Mouse (Mus musculus): ENCODE results near the gene Cd164l2.

Cd164l2 gene

DNA sequence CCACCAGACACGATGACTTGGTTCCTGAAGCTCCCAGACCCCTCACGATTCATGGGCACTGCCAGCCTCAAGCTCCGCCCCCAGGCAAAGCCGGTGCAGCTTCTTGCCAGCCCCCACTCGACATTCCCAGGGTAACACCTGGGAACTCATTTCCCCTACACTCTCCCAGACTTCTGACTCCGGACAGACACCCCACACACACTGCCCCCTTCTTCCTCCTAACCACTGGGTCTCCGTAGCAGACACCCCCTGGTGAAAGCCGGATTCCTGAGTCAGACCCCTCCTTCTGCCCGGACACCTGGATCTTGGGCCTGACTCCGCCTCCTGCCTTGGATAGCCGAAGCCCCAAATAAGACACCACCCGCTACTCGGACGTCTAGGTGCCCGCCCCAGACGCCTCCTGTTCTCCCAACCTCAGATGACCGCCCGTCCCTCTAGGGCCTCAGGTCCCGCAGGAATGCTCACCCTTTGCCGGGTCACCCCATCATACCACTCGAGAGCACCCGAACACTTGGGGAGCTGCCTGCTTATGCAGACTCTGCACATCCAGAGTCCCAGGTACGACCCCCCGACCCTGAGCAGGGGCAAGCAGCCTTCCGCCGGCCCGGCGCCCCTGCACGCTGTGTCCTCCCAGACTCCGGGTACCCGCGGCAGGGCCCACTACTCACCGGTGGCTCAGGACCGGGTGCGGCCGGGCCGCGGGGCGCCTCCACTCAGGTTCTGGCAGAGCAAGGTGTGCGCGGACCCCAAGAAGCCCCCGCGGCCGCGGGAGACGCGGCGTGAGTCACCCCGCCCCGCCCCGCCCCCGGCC is at the start of gene Cd164l2, which contains the start of gene Gpr3:
Cd164l2 (plus strand) TSS at position 381 of the 811 bp plus-strand sequence.
Gpr3 (minus strand) TSS at position 786 of the 811 bp plus-strand sequence.
- DNase-seq (ENCODE audit: low spot score), result no peak

DNA sequence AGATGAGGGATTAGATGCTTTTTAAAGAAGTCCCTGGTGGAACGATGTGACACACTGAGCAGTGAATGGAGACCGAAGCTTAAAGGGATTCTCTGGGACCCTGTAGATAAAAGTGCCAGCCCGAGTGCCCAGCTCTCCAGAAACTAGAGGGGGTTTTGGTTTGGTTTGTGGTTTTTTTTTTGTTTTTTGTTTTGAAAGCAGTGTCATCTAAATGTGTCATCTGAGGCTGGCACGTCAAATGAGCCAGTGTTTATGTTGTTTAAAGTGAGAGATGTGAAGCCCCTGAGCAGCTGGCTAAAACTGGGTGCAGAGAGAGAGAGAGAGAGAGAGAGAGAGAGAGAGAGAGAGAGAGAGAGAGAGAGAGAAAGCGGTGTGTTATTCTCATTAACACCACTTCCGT is 49.7 kb upstream of the Cd164l2 start:
- no peak for DNase-seq (ENCODE audit: low spot score)

DNA sequence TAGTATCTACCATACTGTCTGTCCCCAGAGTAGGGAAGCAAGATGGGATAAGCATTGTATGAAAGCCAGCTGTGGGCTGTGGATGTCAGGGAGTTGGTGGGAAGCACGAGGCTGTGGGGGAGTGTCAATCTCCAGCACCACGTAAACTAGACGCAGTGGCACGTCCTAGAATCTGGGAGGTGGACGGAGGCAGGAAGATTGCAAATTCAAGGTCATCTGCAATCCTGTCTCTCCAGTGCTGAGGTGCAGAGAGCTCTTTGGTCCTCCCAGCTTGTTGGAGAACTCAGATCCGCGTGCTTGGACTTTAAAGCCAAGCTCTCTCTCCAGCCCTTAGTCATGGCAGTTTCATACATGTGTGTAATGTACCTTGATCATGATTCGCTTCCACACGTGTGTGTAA is 45.2 kb upstream of the Cd164l2 start:
- DNase-seq (ENCODE audit: low spot score), result no peak

DNA sequence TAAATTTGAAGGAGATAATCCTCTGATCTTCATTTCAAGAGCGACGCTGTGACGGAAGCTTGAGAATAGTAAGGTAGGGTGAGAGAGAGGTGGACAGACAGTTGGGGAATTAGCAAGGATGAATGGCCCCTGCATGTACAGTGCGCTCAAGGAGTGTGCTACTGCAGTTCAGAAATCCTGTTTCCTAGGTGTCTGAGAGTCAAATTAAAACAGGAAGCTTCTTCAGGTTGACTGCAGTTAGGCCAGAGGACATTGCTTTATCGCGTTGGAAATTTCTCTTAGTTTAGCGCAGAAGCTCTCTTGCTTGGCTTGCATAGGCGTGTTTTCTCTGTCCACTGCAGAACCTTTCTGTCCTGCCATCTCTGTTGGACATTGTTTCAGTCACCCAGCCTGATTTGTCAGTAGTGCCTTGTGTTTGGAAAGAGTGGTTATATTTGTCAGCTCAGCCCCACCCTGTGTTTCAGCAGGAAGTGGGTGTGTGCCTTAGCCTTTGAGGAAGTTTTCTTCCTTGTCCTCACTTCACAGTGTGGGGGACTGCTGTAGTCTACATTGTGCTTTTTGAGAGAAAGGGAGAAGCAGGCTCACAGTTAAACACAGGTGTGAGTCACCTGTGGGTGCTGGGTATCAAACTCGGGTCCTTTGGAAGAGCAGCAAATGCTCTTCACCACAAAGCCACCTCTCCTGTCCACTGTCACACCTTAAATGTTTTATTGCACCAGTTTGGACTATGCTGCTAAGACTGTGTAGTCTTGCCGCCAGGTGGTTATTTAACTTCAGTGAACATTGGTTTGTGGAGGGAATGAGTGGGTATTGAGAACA is 42.5 kb upstream of the Cd164l2 start:
- DNase-seq (ENCODE audit: low spot score), result no peak

DNA sequence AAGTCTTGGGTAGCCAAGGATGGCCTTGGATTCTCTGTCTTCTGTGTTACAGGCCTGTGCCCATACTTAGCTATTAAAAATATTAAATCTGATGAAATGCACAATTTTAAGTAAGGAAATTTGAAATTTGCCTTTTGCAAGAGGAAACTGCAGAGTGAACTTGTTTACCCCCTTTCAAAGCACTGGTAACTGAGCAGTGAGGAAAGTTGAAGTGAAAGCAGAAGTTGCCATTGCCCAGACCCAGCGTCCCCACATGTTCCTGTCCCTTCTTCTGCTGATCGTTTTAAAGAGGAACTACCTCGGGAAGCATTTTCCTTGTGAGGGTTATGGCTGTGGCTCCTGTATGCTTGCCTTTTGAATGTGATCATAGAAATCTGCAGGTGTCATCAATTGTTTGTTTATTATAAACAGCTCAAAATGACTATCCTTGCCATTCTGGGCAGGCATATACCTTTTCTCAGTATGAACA is 41.8 kb upstream of the Cd164l2 start:
- DNase-seq (ENCODE audit: low spot score), result no peak

DNA sequence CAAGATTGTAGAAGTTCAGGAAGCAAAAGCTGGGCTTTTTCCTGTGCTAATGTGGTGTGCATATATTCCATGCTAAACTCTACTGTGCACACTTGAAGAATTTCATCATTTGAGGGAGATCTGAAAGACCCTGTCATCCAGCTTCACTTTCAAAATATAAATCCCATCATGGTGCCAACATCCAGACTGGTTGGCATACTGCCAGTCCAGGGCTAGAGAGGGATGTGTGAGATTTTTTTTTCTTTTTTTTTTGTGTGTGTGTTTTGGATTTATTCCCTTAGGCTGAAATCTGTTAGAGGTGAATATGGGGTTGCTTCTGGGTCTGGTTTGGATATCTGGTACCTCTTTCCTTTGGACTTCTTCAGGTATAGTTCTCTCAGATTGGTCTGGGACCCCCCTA is 41.3 kb upstream of the Cd164l2 start:
- no peak for DNase-seq (ENCODE audit: low spot score)

DNA sequence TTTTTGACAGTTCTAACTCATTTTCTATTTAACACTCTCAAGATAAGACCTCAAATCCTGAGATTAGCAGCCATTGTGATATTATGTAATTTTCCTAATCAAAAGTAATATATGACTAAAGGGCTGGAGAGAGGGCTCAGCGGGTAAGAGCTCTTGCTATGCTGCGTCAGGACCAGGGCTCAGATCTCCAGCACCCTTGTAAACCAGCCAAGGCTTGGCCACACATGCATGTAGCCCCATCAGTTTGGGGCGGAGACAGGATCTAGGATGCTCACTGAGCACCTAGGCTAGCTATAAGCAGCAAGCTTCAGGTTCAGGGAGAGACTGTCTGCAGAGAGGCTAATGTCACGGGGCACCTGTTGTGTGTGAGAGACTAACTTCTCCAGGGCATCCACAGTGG is 39.5 kb upstream of the Cd164l2 start:
- DNase-seq (ENCODE audit: low spot score), result no peak

DNA sequence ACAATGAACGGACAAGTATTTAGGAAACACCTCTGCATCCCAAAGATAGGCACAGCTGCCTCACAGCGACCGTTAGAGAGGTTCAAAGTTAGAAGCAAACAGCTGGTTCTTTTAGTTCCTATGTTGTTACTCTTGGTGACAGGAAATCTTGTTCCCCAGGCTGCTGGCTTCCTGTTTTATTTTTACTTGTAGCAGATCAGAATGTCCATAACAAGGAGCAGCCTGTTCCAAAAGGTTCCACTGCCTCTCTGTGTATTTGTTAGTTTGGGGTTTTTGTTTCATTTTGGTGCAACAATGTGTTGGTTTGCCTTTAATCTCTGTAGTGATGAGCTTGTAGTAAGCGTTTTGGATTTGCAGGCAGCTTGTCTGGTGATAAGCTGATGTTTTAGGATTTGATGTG is 37.6 kb upstream of the Cd164l2 start:
- no peak for DNase-seq (ENCODE audit: low spot score)

DNA sequence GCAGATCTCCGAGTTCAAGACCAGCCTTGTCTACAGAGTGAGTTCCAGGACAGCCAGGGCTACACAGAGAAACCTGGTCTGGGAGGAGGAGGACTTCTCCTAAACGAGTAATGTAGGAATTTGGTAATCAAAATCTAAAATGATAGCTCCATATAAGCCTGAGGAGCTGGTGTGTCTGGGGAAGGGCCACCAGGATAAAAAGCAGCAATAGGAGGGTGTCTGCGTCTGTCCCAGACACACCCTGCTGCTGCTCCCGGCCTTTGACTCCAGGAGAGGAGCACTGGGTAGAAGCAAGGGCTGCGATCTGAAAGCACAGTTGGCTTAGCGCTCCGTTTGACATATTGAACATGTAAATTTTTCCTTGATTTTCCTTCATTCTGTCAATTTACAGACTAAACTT is 36.7 kb upstream of the Cd164l2 start:
- no peak for DNase-seq (ENCODE audit: low spot score)

DNA sequence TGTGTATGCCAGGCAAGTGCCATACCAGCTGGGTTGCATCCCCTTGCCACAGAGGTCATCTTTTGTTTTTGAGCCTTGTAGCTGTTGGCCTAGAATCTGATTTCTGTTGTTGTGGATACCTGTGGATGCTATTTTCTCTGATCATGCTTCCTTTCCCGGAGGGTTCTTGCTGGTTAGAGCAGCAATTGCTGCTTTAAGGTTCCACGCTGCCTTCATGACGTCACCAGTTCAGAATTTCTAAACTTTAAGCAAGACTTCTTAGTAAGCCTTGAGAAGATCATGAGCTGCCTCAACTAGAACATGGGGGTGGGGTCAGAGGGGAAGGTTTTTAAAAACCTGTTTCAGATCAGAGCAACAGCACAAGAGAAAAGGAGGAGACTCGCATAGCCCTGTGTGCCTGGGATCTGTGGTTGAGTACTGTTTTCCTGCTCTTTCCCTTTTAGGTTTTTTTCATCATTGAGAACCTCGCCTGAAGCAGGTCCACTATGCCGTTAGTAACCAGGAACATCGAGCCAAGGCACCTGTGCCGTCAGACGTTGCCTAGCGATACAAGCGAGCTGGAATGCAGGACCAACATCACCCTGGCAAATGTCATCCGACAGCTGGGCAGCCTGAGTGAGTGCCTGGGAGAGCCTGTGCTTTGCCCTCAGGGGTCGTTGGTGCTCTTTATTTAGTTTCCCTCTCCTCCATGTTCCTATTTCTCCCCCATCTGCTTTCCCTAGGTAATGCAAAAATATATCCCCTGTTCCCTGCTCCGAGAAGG is 35.8 kb upstream of the Cd164l2 start:
- no peak for DNase-seq (ENCODE audit: low spot score)

DNA sequence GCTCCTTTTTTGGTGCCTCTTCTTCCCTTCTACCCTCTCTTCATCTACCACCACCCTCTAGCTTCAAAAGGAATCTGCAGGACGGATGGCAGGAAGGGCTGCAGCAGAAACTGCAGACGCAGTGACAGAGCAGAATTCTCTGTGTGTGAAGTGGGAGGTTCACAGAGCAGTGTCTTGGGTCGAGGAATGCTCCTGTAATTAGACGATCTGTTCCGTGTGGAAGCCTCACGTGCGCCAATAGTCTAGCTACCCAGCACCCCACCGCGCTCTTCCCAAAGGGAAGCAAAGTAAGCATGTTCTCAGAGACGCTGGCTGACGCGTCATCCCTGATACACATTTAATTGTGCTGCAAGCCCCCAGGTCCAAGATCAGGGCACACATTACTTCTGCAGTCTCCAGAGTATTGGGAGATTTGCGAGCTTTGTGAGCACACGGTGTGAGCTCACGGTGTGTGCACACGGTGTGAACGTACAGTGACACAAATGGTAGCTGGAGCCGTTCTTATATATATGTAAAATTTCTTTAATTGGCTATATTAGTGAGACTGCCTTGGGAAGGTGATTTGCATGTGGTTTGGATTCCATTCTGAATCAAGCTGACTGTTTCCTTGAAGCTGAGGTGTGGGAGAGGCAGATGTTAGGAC is 35.0 kb upstream of the Cd164l2 start:
- DNase-seq (ENCODE audit: low spot score), result no peak

DNA sequence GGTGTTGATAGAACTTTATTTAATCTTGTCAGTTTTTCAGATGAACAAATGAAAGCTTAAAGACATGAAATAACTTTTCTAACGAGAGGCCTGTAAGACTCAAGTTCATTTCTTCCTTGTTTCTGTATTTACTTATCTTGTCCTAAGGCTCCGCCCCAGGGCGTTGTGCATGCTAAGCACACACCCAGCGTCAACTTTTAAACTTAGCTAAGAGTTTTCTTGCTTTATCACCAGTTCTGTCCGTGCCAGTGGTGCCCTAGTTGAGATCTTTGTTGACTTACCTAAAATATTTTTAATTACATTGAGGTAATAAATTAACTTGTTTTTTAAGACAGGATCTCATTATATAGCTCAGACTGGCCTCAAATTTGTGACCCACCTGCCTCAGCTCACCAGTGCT is 33.6 kb upstream of the Cd164l2 start:
- no peak for DNase-seq (ENCODE audit: low spot score)

DNA sequence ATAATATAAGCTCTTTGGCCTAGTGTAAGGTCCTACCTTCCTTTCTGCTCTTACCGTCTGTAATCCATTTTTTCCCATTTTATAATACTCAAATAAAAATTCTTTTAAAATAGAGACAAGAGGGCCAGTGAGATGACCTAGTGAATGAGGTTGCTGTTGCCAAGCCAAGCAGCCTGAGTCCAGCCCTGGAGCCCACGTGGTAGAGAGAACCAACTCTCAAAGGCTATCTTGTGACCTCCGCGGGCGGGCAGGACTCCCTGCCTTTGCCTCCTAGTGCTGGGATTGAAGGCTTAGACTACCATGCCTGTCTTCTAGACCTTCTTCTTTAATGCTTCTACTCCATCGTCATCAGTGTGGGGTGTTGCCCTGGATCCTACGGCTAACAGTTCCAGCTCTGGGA is 32.7 kb upstream of the Cd164l2 start:
- DNase-seq (ENCODE audit: low spot score), result no peak

DNA sequence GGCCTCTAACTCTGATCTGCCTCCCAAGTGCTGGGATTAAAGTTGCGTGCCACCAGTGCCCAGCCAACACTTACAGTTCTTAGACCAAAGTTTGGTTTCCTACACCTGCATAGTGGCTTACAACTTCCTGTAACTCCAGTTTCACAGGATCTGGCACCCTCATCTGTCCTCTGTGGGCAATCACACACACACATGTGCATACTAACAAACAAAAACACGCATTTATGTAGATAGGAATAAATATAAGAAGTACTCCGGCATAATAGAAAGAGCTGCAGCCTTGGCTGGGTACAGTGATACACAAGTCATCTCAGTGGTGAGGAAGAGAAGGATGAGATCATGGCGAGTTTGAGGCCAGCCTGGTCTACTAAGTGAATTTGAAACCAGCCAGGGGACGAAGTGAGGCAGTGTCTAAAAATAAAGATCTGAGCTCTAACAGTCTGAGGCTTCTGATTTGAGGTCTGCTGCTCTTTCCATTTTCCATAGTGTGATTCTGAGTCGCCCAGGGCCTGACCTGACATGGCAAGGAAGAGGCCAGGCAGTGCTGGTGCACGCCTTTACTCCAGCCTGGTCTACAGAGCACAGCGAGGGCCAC is 29.4 kb upstream of the Cd164l2 start:
- no peak for DNase-seq (ENCODE audit: low spot score)

DNA sequence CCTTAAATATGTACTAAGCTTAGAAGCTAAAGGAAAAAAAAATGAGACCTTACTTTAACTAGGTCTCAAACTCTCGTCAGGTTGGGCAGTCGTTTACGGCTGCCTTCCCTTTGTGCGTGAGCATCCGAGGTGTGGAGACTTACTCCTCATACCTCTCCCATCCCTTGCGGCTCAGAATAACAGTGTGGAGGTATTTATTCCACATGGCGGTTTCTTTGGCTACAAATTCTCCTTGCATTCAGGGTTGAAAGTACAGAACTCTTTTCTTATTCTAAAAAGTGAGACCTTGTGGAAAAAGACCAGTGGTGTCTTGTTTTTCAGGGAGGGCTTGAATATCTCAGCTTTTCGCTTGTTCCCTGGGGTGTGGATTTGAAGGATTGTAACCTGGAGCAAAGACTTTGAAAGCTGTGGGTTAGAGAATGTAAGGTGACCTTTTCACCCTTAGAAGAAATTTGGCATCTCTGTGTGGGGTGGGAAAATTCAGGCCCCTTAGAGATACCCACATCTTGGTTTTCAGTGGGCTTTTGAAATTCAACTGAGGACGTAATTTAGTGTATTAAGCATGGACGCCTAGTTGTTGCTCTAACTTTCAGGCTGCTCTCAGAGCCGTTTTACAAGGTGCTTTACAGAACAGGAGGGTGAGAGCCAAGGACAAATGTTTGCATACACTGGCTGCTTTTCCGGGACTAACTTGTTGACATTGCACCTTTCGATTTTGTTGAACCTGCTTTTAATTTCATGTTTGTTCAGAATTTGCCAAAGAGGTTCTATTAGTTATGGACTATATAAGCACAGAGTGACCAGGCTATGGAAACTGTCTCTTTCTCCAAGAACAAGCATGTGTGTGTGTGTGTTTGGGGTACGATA is 27.7 kb upstream of the Cd164l2 start:
- no peak for DNase-seq (ENCODE audit: low spot score)

DNA sequence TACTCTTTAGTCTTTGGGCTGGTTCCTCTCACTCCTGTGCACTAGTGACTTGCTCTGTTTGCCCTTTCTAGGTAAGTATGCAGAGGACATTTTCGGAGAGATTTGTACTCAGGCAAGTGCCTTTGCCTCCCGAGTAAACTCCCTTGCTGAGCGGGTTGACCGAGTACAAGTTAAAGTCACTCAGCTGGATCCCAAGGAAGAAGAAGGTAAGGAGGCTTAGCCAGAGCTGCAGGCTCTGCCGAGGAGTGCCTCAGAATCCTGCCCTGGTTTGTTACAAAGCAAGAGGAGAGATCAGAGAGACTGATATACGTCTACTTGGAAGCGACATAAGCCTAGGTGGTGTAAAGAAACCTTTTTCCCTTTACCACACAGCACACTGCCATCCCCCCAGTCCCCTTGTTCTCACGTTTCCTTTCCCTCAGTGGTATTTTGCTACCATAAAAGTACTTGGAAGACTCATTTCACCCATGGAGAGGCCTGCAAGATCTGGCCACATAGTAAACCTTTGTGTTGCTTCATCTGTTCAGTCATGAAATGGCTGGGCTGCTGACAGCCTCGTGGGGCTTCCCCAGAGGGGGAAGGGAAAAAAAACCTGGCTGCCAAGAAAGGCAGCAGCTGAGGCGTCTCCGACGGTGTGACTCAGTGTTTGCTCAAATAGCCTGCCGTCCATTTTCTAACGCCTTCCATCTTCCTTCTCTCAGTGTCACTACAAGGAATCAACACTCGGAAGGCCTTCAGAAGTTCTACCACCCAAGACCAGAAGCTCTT is 26.8 kb upstream of the Cd164l2 start:
- DNase-seq (ENCODE audit: low spot score), result no peak

DNA sequence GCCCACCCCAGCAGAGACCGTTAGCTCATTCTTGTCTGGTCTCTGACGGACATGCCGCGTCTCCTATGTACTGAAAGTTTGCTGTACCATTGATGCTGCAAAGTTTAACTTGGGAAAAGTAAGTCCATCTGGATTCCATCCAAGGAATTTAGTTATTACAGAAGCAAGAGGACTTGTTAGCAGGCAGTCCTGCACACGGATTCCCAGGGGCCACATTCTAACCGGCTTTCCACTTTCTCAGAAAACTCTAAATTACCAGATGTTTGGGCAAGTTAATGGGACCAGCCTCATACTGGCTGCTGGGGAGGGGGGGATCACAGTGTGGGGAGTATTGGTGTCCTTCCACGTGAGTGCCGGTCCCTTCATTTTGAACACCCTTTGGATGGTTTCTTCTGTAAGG is 26.0 kb upstream of the Cd164l2 start:
- no peak for DNase-seq (ENCODE audit: low spot score)

DNA sequence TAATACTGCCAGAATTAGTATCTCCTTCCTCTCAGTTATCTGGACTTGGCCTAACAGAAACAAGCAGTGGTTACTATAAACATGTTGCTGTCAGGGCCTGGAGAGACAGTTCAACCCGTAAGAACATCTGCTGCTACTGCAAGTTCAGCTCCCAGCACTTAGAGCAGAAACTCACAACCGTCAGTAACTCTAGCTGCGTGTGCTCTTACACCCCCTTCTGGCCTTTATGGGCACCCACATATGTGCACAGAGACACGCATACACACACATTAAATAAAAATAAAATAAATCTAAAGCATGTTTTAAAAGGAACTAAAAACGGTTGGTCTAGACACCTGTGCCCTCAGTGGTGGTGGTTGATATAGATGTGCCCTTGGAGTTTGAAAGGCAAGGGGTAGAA is 25.1 kb upstream of the Cd164l2 start:
- no peak for DNase-seq (ENCODE audit: low spot score)

DNA sequence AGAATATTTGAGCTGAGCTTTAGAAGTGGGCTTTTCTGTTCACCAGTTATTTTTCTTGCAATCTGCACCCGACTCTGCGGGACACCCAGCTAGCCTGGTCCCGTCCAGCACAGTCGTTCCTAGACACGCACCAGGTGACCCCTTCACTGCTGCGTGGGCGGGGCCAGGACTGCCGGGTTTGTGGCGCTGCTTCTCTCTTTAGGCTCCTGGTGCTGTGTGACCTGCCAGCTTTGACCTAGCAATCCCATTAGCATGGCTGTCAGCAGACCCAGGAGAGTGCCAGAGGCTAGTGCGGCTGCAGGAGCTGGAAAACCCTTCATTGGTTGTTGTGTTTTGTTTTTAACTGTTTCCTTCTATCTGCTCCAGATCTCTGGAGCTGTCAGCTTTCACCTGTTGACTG is 22.5 kb upstream of the Cd164l2 start:
- DNase-seq (ENCODE audit: low spot score), result no peak

DNA sequence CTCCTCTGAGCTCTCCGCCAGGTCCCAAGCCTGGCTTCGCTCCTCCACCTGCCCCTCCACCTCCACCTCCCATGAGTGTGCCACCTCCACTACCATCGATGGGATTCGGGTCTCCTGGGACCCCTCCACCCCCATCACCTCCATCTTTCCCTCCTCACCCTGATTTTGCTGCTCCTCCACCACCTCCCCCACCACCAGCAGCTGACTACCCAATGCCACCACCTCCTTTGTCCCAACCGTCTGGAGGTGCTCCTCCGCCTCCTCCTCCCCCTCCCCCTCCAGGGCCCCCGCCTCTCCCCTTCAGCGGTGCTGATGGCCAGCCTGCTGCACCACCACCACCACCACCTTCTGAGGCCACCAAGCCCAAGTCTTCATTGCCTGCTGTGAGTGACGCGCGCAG is 17.4 kb upstream of the Cd164l2 start:
- no peak for DNase-seq (ENCODE audit: low spot score)
